Mouse (Mus musculus) midbrain, embryonic 14.5 days (tissue): Measurements from ENCODE around the gene Unc50. TPM values are rescaled to one million over a fixed set of nuclear protein-coding genes. Genes with fewer than 3 reads are reported as not detected.

Experiments
- ATAC-seq: fragments of 200-750 bp; cut with Nextera tagmentation; 2 replicates; pipeline ENCODE4 v1.8.0; 2017; ENCODE audit warnings: moderate number of reproducible peaks, moderate library complexity; ENCODE audit not compliant: low FRiP score, low TSS enrichment
- DNase-seq: peaks from one replicate; pipeline ENCODE4 v3.0.0-alpha.2; 2015
- H3K27ac ChIP-seq: fragments of 300-500 bp; sonication (generic); replicated peaks from 2 replicates; pipeline ENCODE4 v1.5.1; 2014; ENCODE audit warnings: mild to moderate bottlenecking, low read depth, low read length, moderate library complexity
- H3K27me3 ChIP-seq: fragments of 300-500 bp; sonication (generic); 2 replicates; pipeline ENCODE4 v1.6.1; 2014; ENCODE audit warnings: low read length, control low read depth, mixed read lengths; ENCODE audit not compliant: control insufficient read depth, insufficient read depth
- H3K36me3 ChIP-seq: fragments of 300-500 bp; sonication (generic); 2 replicates; pipeline ENCODE4 v1.6.1; 2014; ENCODE audit warnings: low read length, control low read depth; ENCODE audit not compliant: control insufficient read depth, insufficient read depth
- H3K4me1 ChIP-seq: fragments of 300-500 bp; sonication (generic); 2 replicates; pipeline ENCODE4 v1.6.1; 2014; ENCODE audit warnings: mild to moderate bottlenecking, antibody characterized with exemption, low read length, control low read depth; ENCODE audit not compliant: control insufficient read depth, insufficient read depth
- H3K4me2 ChIP-seq: fragments of 300-500 bp; sonication (generic); 2 replicates; pipeline ENCODE4 v1.6.1; 2014; ENCODE audit warnings: mild to moderate bottlenecking, low read length, moderate library complexity
- H3K4me3 ChIP-seq: fragments of 300-500 bp; sonication (generic); replicated peaks from 2 replicates; pipeline ENCODE4 v1.5.1; 2014; ENCODE audit warnings: low read depth, low read length
- H3K9ac ChIP-seq: fragments of 300-500 bp; sonication (generic); replicated peaks from 2 replicates; pipeline ENCODE4 v1.6.1; 2014; ENCODE audit warnings: mild to moderate bottlenecking, low read length, moderate library complexity
- H3K9me3 ChIP-seq: fragments of 300-500 bp; sonication (generic); 2 replicates; pipeline ENCODE4 v1.6.1; 2016; ENCODE audit warnings: low read length, control low read depth, mixed read lengths; ENCODE audit not compliant: control insufficient read depth
- WGBS: fragments of 180-500 bp; shearing (Covaris S2); extraction: QIAGEN DNeasy Blood & Tissue Kit; methylation state at CpG from one replicate; pipeline ENCODE4 v1.1.7; 2014; 5-methylcytosine and 5-hydroxymethylcytosine counted together
- polyA plus RNA-seq: library from polyadenylated mRNA; unstranded; fragments of >200 nt; fragmentation: Nextera tagmentation; extraction: Ambion mirVana; gene quantifications from 2 replicates; pipeline ENCODE4 v1.2.1, GENCODE M21; 2014

Unc50 gene
- polyA plus RNA-seq, 1 experiment from 2014 or later: 137 TPM

DNA sequence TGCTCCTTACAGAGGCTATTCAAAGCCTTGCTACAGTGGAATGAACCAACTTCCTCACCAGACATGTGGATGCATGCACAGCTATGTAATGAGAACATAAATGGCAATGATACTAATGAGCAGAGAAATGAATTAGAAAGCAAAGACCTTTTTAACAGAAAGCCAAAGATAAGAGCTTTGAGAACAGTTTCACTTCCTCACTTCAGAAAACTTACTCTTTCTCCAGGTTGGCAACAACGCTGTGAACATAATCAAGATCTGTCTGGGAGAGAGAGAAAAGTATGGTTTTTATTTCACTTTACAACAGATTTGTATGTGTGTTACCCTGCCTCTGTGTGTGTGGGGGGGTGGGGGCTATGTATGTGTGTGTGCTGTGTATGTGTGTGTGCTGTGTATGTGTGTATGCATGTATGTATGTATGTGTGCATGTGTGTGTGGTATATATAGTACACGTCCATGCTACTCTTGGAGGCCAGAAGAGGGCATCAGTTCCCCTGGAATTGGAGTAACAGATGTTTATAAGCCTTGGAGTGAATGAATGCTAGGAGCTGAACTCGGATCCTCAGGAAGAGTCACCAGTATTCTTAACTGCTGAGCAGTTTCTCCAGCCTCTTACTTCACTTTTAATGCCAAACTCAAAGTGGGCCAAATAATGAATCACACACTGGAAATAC lies 36.5 kb downstream of the Unc50 start:
- no peaks in the 10 kb centered on the region for H3K36me3 ChIP-seq
- no peaks in the 10 kb centered on the region for H3K4me1 ChIP-seq
- no peak for DNase-seq
- no peak overlapping the region for H3K4me3 ChIP-seq
- no peak overlapping the region for H3K4me2 ChIP-seq
- no peaks in the 10 kb centered on the region for H3K9me3 ChIP-seq
- H3K27me3 ChIP-seq: no peaks in the 10 kb centered on the region
- 87% methylated on average over 3 of the region's 3 CpGs for WGBS
- no peak overlapping the region for H3K9ac ChIP-seq
- H3K27ac ChIP-seq: no peak overlapping the region
- no peak for ATAC-seq

DNA sequence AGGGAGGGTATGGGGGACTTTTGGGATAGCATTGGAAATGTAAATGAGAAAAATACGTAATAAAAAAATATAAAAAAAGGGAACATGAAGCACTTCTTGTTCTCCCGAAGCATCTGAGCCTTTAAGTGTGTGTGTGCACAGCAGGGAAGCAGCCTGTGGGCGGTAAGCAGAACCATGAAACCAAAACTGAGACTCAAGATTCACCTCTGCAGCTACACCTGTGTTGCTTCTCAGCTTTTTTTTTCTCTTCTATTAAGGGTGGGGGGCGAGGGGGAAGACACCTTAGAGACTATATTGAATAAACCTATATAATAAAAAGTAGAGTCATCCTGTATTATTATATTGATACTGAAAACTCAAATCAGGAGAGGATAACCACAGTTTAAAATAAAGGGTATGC lies 37.9 kb downstream of the Unc50 start:
- Histone ChIP-seq H3K27me3 (no peaks in the 10 kb centered on the region), H3K4me1 (no peaks in the 10 kb centered on the region), H3K36me3 (no peaks in the 10 kb centered on the region), H3K27ac (no peak overlapping the region), H3K9ac (no peak overlapping the region), H3K9me3 (no peaks in the 10 kb centered on the region), H3K4me3 (no peak overlapping the region), H3K4me2 (no peak overlapping the region)
- WGBS: 84% methylated on average over 4 of the region's 4 CpGs
- no peak for DNase-seq
- no peak for ATAC-seq

DNA sequence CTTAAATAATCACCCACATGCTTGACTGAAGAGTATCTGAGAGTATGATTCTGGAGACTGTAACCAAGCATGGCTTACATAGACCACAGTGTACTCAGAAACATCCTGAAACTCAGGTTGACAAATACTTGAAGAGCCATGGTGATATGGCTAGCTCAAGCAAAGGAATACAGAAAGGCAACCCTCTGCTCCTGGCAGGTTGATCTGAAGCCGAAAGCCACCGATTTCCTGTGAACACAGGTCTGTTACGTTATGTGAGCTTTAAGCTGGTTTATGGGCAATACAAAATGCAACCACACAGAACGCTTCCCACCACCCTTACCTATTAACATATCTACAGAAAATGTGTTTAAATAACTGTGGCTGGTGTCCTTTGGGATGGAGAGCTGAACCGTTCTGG lies 39.1 kb downstream of the Unc50 start:
- Histone ChIP-seq H3K9ac (no peak overlapping the region), H3K36me3 (no peaks in the 10 kb centered on the region), H3K27ac (no peak overlapping the region), H3K4me1 (no peaks in the 10 kb centered on the region), H3K27me3 (no peaks in the 10 kb centered on the region), H3K4me2 (no peak overlapping the region), H3K4me3 (no peak overlapping the region), H3K9me3 (no peaks in the 10 kb centered on the region)
- WGBS: 88% methylated on average over 5 of the region's 5 CpGs
- no peak for ATAC-seq
- no peak for DNase-seq

DNA sequence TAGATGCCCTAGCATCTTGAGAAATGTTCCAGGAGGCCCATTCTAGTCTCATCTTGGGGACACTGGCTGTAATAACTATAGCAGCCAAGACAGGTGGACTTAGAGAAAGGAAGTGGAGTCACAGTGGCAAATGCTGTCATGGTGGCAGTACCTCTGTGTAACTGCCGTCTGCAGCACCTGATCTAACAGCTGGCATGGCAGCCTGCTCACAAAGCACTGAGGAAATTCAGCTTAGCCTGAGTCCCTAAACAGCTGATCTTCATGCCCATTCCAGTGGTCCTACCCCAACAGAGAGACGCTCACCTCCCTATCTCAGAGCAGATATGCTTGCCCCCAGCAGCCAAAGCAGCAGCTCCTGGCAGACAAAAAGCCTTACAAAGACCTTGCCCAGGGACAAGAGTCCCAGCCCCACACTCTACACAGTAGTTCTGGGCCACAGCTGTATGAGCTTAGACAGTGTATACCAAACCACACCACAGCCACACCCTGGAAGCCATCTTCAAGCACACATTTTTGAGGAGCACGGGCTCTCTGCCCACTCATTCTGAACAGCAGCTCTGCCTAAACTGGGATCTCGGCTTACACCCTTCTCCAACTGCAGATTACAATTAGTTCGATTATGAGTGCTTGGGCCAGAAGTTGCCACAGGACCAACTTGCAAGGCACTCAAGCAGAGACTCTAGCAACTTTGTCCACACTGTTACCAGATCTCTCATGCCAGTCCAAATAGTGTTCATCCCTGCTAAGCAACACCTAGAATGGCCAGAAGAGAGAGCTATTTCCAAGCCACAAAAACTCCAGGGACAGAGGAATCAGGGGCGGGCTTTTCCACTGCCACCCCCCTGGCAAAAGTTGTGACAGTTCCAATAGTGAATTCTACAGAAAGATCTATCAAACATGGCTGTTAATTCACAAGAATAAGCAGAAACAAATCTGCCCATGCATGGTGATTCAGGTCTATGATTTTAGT lies 41.5 kb downstream of the Unc50 start:
- ATAC-seq: no peak
- DNase-seq: no peak
- H3K4me2 ChIP-seq: no peak overlapping the region
- no peaks in the 10 kb centered on the region for H3K4me1 ChIP-seq
- no peaks in the 10 kb centered on the region for H3K27me3 ChIP-seq
- no peaks in the 10 kb centered on the region for H3K36me3 ChIP-seq
- no peak overlapping the region for H3K27ac ChIP-seq
- WGBS: 87% methylated on average over 6 of the region's 6 CpGs
- no peaks in the 10 kb centered on the region for H3K9me3 ChIP-seq
- H3K4me3 ChIP-seq: no peak overlapping the region
- no peak overlapping the region for H3K9ac ChIP-seq

DNA sequence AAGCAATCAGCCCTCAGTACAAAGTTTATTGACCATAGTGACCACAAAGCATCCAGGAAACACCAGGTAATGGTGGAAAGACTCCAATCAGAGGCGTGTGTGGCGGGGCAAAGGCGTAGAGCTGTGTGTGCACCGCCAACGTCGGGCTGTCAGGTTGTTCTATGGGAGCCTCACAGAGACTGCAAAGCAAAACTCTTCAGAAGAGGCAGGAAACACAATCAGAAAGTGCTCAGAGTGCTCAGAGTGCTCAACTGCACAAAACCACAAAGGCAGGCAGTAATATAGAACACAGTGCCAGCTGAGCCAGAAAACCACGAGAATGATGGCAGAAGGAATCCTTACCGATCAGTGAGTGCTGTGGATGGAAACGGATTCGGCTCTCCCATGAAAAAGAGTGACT lies 43.3 kb downstream of the Unc50 start:
- DNase-seq (no peak), ATAC-seq (no peak)
- Histone ChIP-seq H3K9ac (no peak overlapping the region), H3K4me3 (no peak overlapping the region), H3K27ac (no peak overlapping the region), H3K4me1 (no peaks in the 10 kb centered on the region), H3K27me3 (no peaks in the 10 kb centered on the region), H3K9me3 (no peaks in the 10 kb centered on the region), H3K36me3 (no peaks in the 10 kb centered on the region), H3K4me2 (no peak overlapping the region)
- 87% methylated on average over 10 of the region's 10 CpGs for WGBS

DNA sequence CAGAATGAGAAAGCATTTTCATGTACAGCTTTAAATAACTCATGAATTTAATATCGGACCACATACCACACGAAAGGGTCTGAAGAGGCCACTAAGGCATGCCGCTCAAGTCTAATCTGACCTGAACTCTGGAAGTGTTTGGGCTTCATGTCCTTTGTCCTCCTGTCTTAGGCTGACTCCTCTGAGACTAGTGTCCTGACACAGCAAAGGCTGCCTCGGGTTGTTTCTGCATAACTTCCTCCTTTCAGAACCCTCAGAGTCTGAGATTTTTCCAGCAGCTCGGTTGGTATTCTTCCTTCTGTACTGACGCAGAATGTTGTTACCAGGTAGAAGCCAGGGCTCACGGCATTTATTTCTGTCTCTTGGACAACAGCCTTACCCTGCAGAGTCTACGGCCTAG lies 44.1 kb downstream of the Unc50 start:
- WGBS: 83% methylated on average over 8 of the region's 8 CpGs
- no peaks in the 10 kb centered on the region for H3K27me3 ChIP-seq

DNA sequence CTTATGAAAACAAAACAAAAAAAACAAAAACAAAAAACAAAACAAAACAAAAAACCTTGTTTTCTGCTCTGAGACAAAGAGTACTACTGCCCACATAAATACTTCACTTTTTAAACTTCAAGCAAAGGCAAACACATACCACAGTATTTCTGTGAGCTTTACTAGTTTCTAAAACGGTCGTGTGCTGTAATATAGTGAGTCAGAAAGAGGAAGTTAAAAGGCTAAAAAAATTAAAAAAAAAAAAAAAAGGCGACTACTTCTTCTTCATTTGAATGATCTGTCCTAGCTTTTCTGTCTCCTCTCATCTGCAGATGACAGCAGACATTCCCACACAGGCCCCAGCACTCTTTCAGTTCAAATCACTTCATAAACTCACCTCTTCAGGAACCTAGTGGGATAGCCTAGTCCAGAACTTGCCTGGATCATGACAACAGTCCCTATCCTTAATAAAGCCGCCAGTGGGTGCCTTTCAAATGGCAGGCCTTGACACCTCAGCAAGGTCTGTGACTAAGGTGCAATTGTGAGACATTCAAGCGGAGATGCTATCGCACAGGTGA lies 44.8 kb downstream of the Unc50 start:
- ATAC-seq (no peak), DNase-seq (no peak)
- Histone ChIP-seq H3K4me2 (no peak overlapping the region), H3K9ac (no peak overlapping the region), H3K4me3 (no peak overlapping the region), H3K27me3 (no peaks in the 10 kb centered on the region), H3K4me1 (no peaks in the 10 kb centered on the region), H3K27ac (no peak overlapping the region), H3K36me3 (no peaks in the 10 kb centered on the region), H3K9me3 (no peaks in the 10 kb centered on the region)
- WGBS: 91% methylated on average over 6 of the region's 6 CpGs

More for the DNA sequence above, 44.1 kb downstream of the Unc50 start:
- no peak for ATAC-seq
- H3K36me3 ChIP-seq: no peaks in the 10 kb centered on the region
- no peak overlapping the region for H3K9ac ChIP-seq
- no peak overlapping the region for H3K4me3 ChIP-seq
- no peaks in the 10 kb centered on the region for H3K9me3 ChIP-seq
- no peak overlapping the region for H3K27ac ChIP-seq
- H3K4me2 ChIP-seq: no peak overlapping the region
- H3K4me1 ChIP-seq: no peaks in the 10 kb centered on the region
- no peak for DNase-seq

DNA sequence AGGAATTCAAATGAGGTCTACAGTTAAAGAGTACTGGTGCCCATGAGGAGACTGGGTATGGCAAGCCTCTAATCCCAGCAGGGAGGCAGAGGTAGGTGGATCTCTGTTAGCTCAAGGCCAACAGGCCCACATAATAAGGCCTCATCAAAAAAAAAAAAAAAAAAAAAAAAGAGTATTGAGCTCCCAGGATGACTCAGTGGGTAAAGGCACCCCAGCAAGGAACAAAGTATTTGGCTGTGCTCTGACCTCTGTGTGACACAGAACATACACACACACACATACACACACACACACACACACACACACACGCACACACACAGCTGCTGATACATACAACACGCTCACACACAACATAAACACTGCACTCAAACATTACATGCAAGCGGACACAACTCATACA lies 45.4 kb downstream of the Unc50 start:
- WGBS: 90% methylated on average over 3 of the region's 3 CpGs
- no peak for ATAC-seq

More for the DNA sequence above, 45.4 kb downstream of the Unc50 start:
- Histone ChIP-seq H3K9me3 (no peaks in the 10 kb centered on the region), H3K4me3 (no peak overlapping the region), H3K4me1 (no peaks in the 10 kb centered on the region), H3K36me3 (no peaks in the 10 kb centered on the region), H3K4me2 (no peak overlapping the region), H3K9ac (no peak overlapping the region), H3K27ac (no peak overlapping the region), H3K27me3 (no peaks in the 10 kb centered on the region)
- no peak for DNase-seq
